Mouse (Mus musculus) megakaryocyte, embryonic 14.5 days (primary cell): ENCODE measurements at regions not wholly inside any gene's neighbourhood (a gene's known extent, or its start where the extent isn't known, plus 50 kb on each side); places are given as distances from the start of the nearest gene placed in this dataset.

Experiments used
- FLI1 ChIP-seq: IDR thresholded peaks from 2 replicates; pipeline ENCODE4 v1.6.1; 2012; ENCODE audit warnings: low read length, inconsistent platforms, mixed read lengths
- GATA1 ChIP-seq: IDR thresholded peaks from 3 replicates; pipeline ENCODE4 v1.6.1; 2012; ENCODE audit warnings: mixed read lengths, low read length, inconsistent platforms, borderline replicate concordance

GRCm38 (mm10) chr1:128868761-128869160 lies 276.7 kb upstream of the Cxcr4 start:
- TF ChIP-seq GATA1 = no peak
- no peak for TF ChIP-seq FLI1
